Mouse (Mus musculus): ENCODE results near the gene Plbd2. TPM values are rescaled to one million over a fixed set of nuclear protein-coding genes. Genes with fewer than 3 reads are reported as not detected.

Plbd2 gene
- polyA plus RNA-seq, 1 experiment: 35.6 TPM

DNA sequence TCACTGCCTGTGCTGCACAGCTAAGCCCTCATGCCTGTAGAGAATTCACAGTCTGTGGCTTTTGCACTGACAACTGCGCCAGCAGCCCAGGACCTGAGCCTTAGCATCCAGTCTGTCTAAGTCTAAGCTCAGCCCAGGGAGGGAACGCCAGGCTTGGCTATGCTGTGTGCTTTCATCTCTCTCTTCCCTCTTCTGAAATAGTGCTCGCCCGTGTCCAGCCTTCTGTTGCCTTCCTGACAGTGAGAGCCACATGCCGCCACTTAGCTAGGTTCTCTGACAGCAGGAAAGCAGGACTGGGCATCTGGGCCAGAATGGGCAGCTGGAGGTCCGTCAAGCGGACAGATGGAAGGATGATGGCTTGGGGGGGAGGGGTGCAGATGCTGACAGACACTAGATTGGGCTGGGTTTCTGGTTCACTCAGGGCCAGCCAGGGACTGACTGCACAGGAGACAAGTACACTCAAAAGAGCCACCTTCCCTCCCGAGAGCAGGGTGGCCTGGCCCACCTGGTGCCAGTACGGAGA, 9.5 kb downstream of the Plbd2 start:
- no peak for DNase-seq (ENCODE audit: low read depth in 1 of 2, low spot score in 2 of 2)
- H3K4me3 ChIP-seq (ENCODE audit: extremely low read depth, insufficient read depth, insufficient read length): no peak overlapping the region
- peaks cover 6% of the 10 kb centered on the region; the same call in 1 of the 2 replicates for H3K4me1 ChIP-seq (ENCODE audit: control insufficient read depth, insufficient read depth, insufficient read length)
- no peak overlapping the region for H3K27ac ChIP-seq (ENCODE audit: insufficient read depth, low read length)
- TF ChIP-seq CTCF (IDR thresholded peaks at IDR 0.05; ENCODE audit: extremely low read depth, insufficient read depth, insufficient read length, insufficient replicate concordance): no peak
- no peak for TF ChIP-seq POLR2A (IDR thresholded peaks at IDR 0.05; ENCODE audit: low read depth, low read length)
- H3K27me3 ChIP-seq (ENCODE audit: control insufficient read depth, insufficient read depth, low read length): no peaks in the 10 kb centered on the region
- WGBS: 98% methylated on average over 9 of the region's 9 CpGs
- peaks cover 16% of the 10 kb centered on the region for H3K36me3 ChIP-seq (ENCODE audit: control insufficient read depth, insufficient read depth, low read length)

DNA sequence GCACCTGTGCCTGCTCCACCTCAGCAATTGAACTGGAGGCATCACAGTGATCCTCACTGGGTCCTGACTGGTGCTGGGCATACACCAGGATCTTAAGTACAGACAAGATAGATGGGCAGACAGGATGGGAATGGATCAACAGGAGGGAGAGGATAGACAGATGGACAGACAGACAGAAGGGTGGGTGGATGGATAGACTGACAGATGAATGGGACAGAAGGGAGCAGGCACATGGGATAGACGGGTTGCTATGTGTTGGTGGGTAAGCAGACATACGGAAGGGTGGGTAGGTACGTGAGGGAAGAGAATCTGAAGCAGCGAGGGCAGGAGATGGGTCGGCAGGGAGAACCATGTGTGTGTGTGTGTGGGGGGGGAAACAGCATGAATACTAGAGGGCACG, 10.0 kb downstream of the Plbd2 start:
- DNase-seq (ENCODE audit: low read depth in 1 of 2, low spot score in 2 of 2): no peak
- Histone ChIP-seq H3K4me1 (ENCODE audit: control insufficient read depth, insufficient read depth, insufficient read length) (peaks cover 6% of the 10 kb centered on the region; the same call in 1 of the 2 replicates), H3K27me3 (ENCODE audit: control insufficient read depth, insufficient read depth, low read length) (no peaks in the 10 kb centered on the region), H3K4me3 (ENCODE audit: extremely low read depth, insufficient read depth, insufficient read length) (no peak overlapping the region), H3K27ac (ENCODE audit: insufficient read depth, low read length) (no peak overlapping the region), H3K36me3 (ENCODE audit: control insufficient read depth, insufficient read depth, low read length) (peaks cover 15% of the 10 kb centered on the region)
- WGBS: 96% methylated on average over 6 of the region's 6 CpGs
- TF ChIP-seq CTCF (IDR thresholded peaks at IDR 0.05; ENCODE audit: extremely low read depth, insufficient read depth, insufficient read length, insufficient replicate concordance): no peak
- no peak for TF ChIP-seq POLR2A (IDR thresholded peaks at IDR 0.05; ENCODE audit: low read depth, low read length)

DNA sequence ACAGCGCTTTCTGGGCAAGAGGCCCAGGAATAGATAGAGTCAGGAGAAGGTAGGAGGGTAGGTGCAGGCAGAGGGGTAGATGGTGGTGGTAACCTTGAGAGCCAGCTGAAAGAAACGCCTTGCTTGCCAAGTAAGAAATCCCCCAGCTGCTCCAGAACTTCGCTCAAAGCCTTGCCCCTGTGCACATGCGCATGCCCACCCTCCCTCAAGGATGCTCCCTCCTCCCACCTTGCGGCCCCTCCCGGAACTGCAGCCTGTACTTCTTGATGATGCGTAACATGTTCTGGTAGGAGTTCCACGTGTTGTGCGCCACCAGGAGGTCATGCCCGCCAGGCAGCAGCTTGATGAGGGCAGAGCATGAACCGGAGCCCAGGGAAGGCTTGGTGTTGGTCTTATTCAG, 11.0 kb downstream of the Plbd2 start:
- H3K4me1 ChIP-seq (ENCODE audit: control insufficient read depth, insufficient read depth, insufficient read length): peaks cover 6% of the 10 kb centered on the region; the same call in 1 of the 2 replicates
- WGBS: 88% methylated on average over 11 of the region's 11 CpGs
- no peaks in the 10 kb centered on the region for H3K27me3 ChIP-seq (ENCODE audit: control insufficient read depth, insufficient read depth, low read length)
- no peak overlapping the region for H3K4me3 ChIP-seq (ENCODE audit: extremely low read depth, insufficient read depth, insufficient read length)
- DNase-seq (ENCODE audit: low read depth in 1 of 2, low spot score in 2 of 2): no peak
- TF ChIP-seq CTCF (IDR thresholded peaks at IDR 0.05; ENCODE audit: extremely low read depth, insufficient read depth, insufficient read length, insufficient replicate concordance): no peak
- no peak for TF ChIP-seq POLR2A (IDR thresholded peaks at IDR 0.05; ENCODE audit: low read depth, low read length)
- H3K27ac ChIP-seq (ENCODE audit: insufficient read depth, low read length): no peak overlapping the region
- H3K36me3 ChIP-seq (ENCODE audit: control insufficient read depth, insufficient read depth, low read length): peaks cover 17% of the 10 kb centered on the region

DNA sequence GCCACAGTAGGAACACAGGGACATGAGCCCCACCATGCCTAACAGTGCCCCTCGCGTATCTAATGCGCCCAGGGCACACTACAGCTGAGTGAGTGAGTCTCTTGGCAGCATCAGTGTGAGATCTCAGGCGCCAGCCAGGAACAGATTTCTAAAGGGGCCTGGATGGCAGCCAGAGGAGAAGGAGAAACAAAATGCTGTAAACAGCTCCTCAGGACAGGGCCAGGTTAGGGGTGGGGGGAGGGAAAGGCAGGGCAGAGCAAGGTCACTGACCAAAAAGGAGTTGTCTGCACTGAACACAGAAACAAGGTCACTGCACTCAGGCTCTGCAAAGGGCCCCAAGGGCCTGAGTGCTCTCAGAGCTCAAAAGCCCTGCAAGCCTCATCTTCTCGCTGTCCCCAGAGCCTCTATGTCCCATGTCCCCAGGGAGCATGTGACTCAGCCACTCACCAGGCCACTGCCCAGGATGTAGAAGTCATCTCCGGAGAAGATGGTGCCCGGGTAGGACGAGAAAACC, 12.7 kb downstream of the Plbd2 start:
- TF ChIP-seq POLR2A (IDR thresholded peaks at IDR 0.05; ENCODE audit: low read depth, low read length) (no peak), CTCF (IDR thresholded peaks at IDR 0.05; ENCODE audit: extremely low read depth, insufficient read depth, insufficient read length, insufficient replicate concordance) (no peak)
- Histone ChIP-seq H3K27ac (ENCODE audit: insufficient read depth, low read length) (no peak overlapping the region), H3K4me3 (ENCODE audit: extremely low read depth, insufficient read depth, insufficient read length) (no peak overlapping the region), H3K27me3 (ENCODE audit: control insufficient read depth, insufficient read depth, low read length) (no peaks in the 10 kb centered on the region), H3K4me1 (ENCODE audit: control insufficient read depth, insufficient read depth, insufficient read length) (peaks cover 4% of the 10 kb centered on the region; the same call in 1 of the 2 replicates), H3K36me3 (ENCODE audit: control insufficient read depth, insufficient read depth, low read length) (peaks cover 26% of the 10 kb centered on the region)
- no peak for DNase-seq (ENCODE audit: low read depth in 1 of 2, low spot score in 2 of 2)
- WGBS: 87% methylated on average over 8 of the region's 8 CpGs

DNA sequence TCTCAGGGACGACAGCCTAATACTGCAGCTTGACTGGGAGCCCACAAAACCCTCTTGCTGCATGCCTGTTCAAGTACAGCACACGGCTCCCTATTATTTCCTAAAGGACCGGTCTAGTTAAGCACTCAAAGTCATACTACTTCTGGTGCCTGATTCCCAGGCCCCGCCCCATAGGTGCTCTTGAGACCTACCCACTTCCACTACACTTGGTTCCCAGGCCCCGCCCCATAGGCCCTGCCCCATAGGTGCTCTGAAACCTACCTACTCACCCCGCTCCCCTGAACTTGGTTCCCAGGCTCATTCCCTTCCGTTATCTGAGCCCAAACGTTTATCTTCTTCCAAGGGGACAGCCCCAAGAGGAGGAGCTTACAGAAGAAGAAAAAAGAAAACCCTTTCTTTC, 15.6 kb downstream of the Plbd2 start:
- no peak overlapping the region for H3K27ac ChIP-seq (ENCODE audit: insufficient read depth, low read length)
- DNase-seq (ENCODE audit: low read depth in 1 of 2, low spot score in 2 of 2): no peak
- 88% methylated on average over 8 of the region's 8 CpGs for WGBS
- no peaks in the 10 kb centered on the region for H3K27me3 ChIP-seq (ENCODE audit: control insufficient read depth, insufficient read depth, low read length)
- no peak overlapping the region for H3K4me3 ChIP-seq (ENCODE audit: extremely low read depth, insufficient read depth, insufficient read length)
- no peak for TF ChIP-seq CTCF (IDR thresholded peaks at IDR 0.05; ENCODE audit: extremely low read depth, insufficient read depth, insufficient read length, insufficient replicate concordance)
- TF ChIP-seq POLR2A (IDR thresholded peaks at IDR 0.05; ENCODE audit: low read depth, low read length): no peak
- H3K36me3 ChIP-seq (ENCODE audit: control insufficient read depth, insufficient read depth, low read length): peaks cover 28% of the 10 kb centered on the region
- H3K4me1 ChIP-seq (ENCODE audit: control insufficient read depth, insufficient read depth, insufficient read length): no peaks in the 10 kb centered on the region

DNA sequence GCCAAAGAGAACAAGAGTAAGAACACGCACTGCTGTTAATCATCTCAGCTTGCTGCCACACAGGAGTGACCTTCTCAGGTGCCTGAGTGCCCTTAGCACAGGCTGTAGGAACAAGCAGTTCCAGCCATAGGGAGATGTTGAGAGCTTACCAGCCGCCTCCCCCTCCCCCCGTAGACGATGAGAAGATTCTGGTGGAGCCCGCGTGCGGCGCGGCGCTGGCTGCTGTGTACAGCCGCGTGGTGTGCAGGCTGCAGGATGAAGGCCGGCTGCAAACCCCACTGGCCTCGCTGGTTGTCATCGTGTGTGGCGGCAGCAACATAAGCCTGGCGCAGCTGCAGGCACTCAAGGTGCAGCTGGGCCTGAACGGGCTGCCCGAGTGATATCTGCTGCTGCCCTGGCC, 20.0 kb downstream of the Plbd2 start:
- WGBS: 89% methylated on average over 19 of the region's 19 CpGs
- DNase-seq (ENCODE audit: low read depth in 1 of 2, low spot score in 2 of 2): no peak

DNA sequence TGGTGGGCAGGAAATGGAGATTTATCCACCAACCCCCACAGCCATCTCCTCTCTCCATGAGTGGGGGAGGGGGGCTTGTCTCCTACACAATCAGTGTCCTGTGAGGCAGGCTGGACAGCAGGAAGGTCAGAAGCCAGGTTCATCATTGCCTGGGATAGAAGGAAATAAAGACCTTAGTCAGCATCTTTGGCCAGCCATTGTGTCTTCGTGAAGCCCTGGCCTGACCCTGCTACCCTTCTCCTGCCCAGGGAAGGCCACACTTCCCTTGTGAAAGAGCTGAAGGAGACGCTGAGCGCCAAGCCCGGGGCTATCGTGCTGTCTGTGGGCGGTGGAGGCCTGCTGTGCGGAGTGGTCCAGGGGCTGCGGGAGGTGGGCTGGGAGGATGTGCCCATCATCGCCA, 22.2 kb downstream of the Plbd2 start:
- peaks cover under 1% of the 10 kb centered on the region; the same call in 1 of the 2 replicates for H3K4me1 ChIP-seq (ENCODE audit: control insufficient read depth, insufficient read depth, insufficient read length)
- TF ChIP-seq CTCF (IDR thresholded peaks at IDR 0.05; ENCODE audit: extremely low read depth, insufficient read depth, insufficient read length, insufficient replicate concordance): no peak
- TF ChIP-seq POLR2A (IDR thresholded peaks at IDR 0.05; ENCODE audit: low read depth, low read length): no peak
- H3K27ac ChIP-seq (ENCODE audit: insufficient read depth, low read length): no peak overlapping the region
- peaks cover 7% of the 10 kb centered on the region; the same call in 1 of the 2 replicates for H3K36me3 ChIP-seq (ENCODE audit: control insufficient read depth, insufficient read depth, low read length)
- WGBS: 80% methylated on average over 9 of the region's 9 CpGs
- H3K27me3 ChIP-seq (ENCODE audit: control insufficient read depth, insufficient read depth, low read length): no peaks in the 10 kb centered on the region
- H3K4me3 ChIP-seq (ENCODE audit: extremely low read depth, insufficient read depth, insufficient read length): no peak overlapping the region
- no peak for DNase-seq (ENCODE audit: low read depth in 1 of 2, low spot score in 2 of 2)

More for the DNA sequence above, 20.0 kb downstream of the Plbd2 start:
- Histone ChIP-seq H3K27me3 (ENCODE audit: control insufficient read depth, insufficient read depth, low read length) (no peaks in the 10 kb centered on the region), H3K27ac (ENCODE audit: insufficient read depth, low read length) (no peak overlapping the region), H3K36me3 (ENCODE audit: control insufficient read depth, insufficient read depth, low read length) (peaks cover 16% of the 10 kb centered on the region), H3K4me1 (ENCODE audit: control insufficient read depth, insufficient read depth, insufficient read length) (no peaks in the 10 kb centered on the region), H3K4me3 (ENCODE audit: extremely low read depth, insufficient read depth, insufficient read length) (no peak overlapping the region)
- TF ChIP-seq CTCF (IDR thresholded peaks at IDR 0.05; ENCODE audit: extremely low read depth, insufficient read depth, insufficient read length, insufficient replicate concordance) (no peak), POLR2A (IDR thresholded peaks at IDR 0.05; ENCODE audit: low read depth, low read length) (no peak)
